Mouse (Mus musculus): ENCODE results near the gene Apol9a. TPM values are rescaled to one million over a fixed set of nuclear protein-coding genes. Genes with fewer than 3 reads are reported as not detected.
A peak's percentile ranks its signal among the peaks of the same experiment; 100 is the strongest.
"Not testable (repeated sequence)": the region's sequence is repeated elsewhere in the genome, so short reads cannot be mapped to it uniquely, and the experiment has no call there.

Apol9a gene
- 0.05 TPM in 1 of 2 replicates, not detected in the other for polyA plus RNA-seq (2016; fragmentation: Nextera tagmentation; extraction: Ambion mirVana)

- not testable (repeated sequence) for H3K9me3 ChIP-seq (replicated peaks); H3K27me3 ChIP-seq (ENCODE audit: low read depth, poor library complexity, severe bottlenecking); DNase-seq (ENCODE audit: low spot score); H3K27ac ChIP-seq (replicated peaks); H3K36me3 ChIP-seq; H3K4me3 ChIP-seq; H3K4me1 ChIP-seq
- 91% methylated on average over 2 of the region's 4 CpGs for WGBS
Observed at GRCm38 (mm10) chr15:77411035-77411434, at the start of gene Apol9a. Gene Apol9a, minus strand, starts transcription at chr15:77411135.

- H3K36me3 ChIP-seq; H3K27ac ChIP-seq (replicated peaks); H3K4me3 ChIP-seq; H3K9me3 ChIP-seq (replicated peaks); H3K27me3 ChIP-seq (ENCODE audit: low read depth, poor library complexity, severe bottlenecking); H3K4me1 ChIP-seq: not testable (repeated sequence)
- DNase-seq (ENCODE audit: low spot score): peak; percentile 15
- 53% methylated on average over 10 of the region's 10 CpGs for WGBS
Observed at GRCm38 (mm10) chr15:77449927-77450326, 39.0 kb upstream of the Apol9a start.

GRCm38 (mm10) chr15:77447392-77447791 lies 36.5 kb upstream of the Apol9a start, which contains the start of gene Apol7b:
Gene Apol7b, minus strand, starts transcription at chr15:77447492.
- WGBS: 83% methylated on average over 2 of the region's 2 CpGs
- not testable (repeated sequence) for H3K36me3 ChIP-seq; H3K4me1 ChIP-seq; DNase-seq (ENCODE audit: low spot score); H3K9me3 ChIP-seq (replicated peaks); H3K27ac ChIP-seq (replicated peaks); H3K27me3 ChIP-seq (ENCODE audit: low read depth, poor library complexity, severe bottlenecking); H3K4me3 ChIP-seq

- not testable (repeated sequence) for H3K4me1 ChIP-seq; H3K4me3 ChIP-seq; DNase-seq (ENCODE audit: low spot score); H3K27me3 ChIP-seq (ENCODE audit: low read depth, poor library complexity, severe bottlenecking); H3K36me3 ChIP-seq; H3K9me3 ChIP-seq (replicated peaks); H3K27ac ChIP-seq (replicated peaks)
- 79% methylated on average over 1 of the region's 1 CpGs for WGBS
Observed at GRCm38 (mm10) chr15:77445668-77446067, 34.7 kb upstream of the Apol9a start.

- not testable (repeated sequence) for H3K36me3 ChIP-seq; DNase-seq (ENCODE audit: low spot score); H3K9me3 ChIP-seq (replicated peaks); H3K4me3 ChIP-seq; H3K4me1 ChIP-seq; H3K27me3 ChIP-seq (ENCODE audit: low read depth, poor library complexity, severe bottlenecking); H3K27ac ChIP-seq (replicated peaks)
- 86% methylated on average over 8 of the region's 8 CpGs for WGBS
Observed at GRCm38 (mm10) chr15:77444746-77445145, 33.8 kb upstream of the Apol9a start.

- not testable (repeated sequence) for H3K27me3 ChIP-seq (ENCODE audit: low read depth, poor library complexity, severe bottlenecking); H3K9me3 ChIP-seq (replicated peaks); DNase-seq (ENCODE audit: low spot score); H3K4me3 ChIP-seq; H3K4me1 ChIP-seq; H3K27ac ChIP-seq (replicated peaks); H3K36me3 ChIP-seq
- 70% methylated on average over 9 of the region's 10 CpGs for WGBS
Observed at GRCm38 (mm10) chr15:77428690-77429448, 17.9 kb upstream of the Apol9a start.

GRCm38 (mm10) chr15:77422925-77423324 lies 12.0 kb upstream of the Apol9a start:
- not testable (repeated sequence) for H3K36me3 ChIP-seq; H3K9me3 ChIP-seq (replicated peaks); DNase-seq (ENCODE audit: low spot score); H3K27me3 ChIP-seq (ENCODE audit: low read depth, poor library complexity, severe bottlenecking); H3K4me1 ChIP-seq; H3K27ac ChIP-seq (replicated peaks); H3K4me3 ChIP-seq
- WGBS: 79% methylated on average over 5 of the region's 7 CpGs

- WGBS: no CpG with 5 or more reads among the region's 3 CpGs
Observed at GRCm38 (mm10) chr15:77419657-77420056, 8.7 kb upstream of the Apol9a start.

GRCm38 (mm10) chr15:77416655-77417333 lies 5.9 kb upstream of the Apol9a start:
- not testable (repeated sequence) for H3K4me3 ChIP-seq; H3K27me3 ChIP-seq (ENCODE audit: low read depth, poor library complexity, severe bottlenecking); DNase-seq (ENCODE audit: low spot score); H3K27ac ChIP-seq (replicated peaks); H3K4me1 ChIP-seq; H3K36me3 ChIP-seq; H3K9me3 ChIP-seq (replicated peaks)
- WGBS: 9% methylated on average over 4 of the region's 10 CpGs

More at GRCm38 (mm10) chr15:77419657-77420056, 8.7 kb upstream of the Apol9a start:
- not testable (repeated sequence) for H3K27me3 ChIP-seq (ENCODE audit: low read depth, poor library complexity, severe bottlenecking); H3K36me3 ChIP-seq; H3K9me3 ChIP-seq (replicated peaks); H3K27ac ChIP-seq (replicated peaks); H3K4me1 ChIP-seq; H3K4me3 ChIP-seq; DNase-seq (ENCODE audit: low spot score)

GRCm38 (mm10) chr15:77415653-77416052 lies 4.7 kb upstream of the Apol9a start:
- not testable (repeated sequence) for H3K36me3 ChIP-seq; DNase-seq (ENCODE audit: low spot score); H3K27me3 ChIP-seq (ENCODE audit: low read depth, poor library complexity, severe bottlenecking); H3K9me3 ChIP-seq (replicated peaks); H3K4me3 ChIP-seq; H3K4me1 ChIP-seq; H3K27ac ChIP-seq (replicated peaks)
- WGBS: 86% methylated on average over 2 of the region's 2 CpGs

GRCm38 (mm10) chr15:77412695-77413094 lies 1.8 kb upstream of the Apol9a start:
- H3K36me3 ChIP-seq; H3K4me1 ChIP-seq; H3K27ac ChIP-seq (replicated peaks); DNase-seq (ENCODE audit: low spot score); H3K27me3 ChIP-seq (ENCODE audit: low read depth, poor library complexity, severe bottlenecking); H3K4me3 ChIP-seq; H3K9me3 ChIP-seq (replicated peaks): not testable (repeated sequence)
- 49% methylated on average over 4 of the region's 4 CpGs for WGBS

GRCm38 (mm10) chr15:77406370-77406769 lies 4.6 kb downstream of the Apol9a start:
- not testable (repeated sequence) for H3K4me1 ChIP-seq; H3K27ac ChIP-seq (replicated peaks); H3K36me3 ChIP-seq; H3K4me3 ChIP-seq; H3K9me3 ChIP-seq (replicated peaks); H3K27me3 ChIP-seq (ENCODE audit: low read depth, poor library complexity, severe bottlenecking); DNase-seq (ENCODE audit: low spot score)
- 89% methylated on average over 10 of the region's 10 CpGs for WGBS

- not testable (repeated sequence) for H3K27me3 ChIP-seq (ENCODE audit: low read depth, poor library complexity, severe bottlenecking); H3K36me3 ChIP-seq; H3K4me3 ChIP-seq; H3K9me3 ChIP-seq (replicated peaks); H3K4me1 ChIP-seq; H3K27ac ChIP-seq (replicated peaks); DNase-seq (ENCODE audit: low spot score)
- 65% methylated on average over 9 of the region's 9 CpGs for WGBS
Observed at GRCm38 (mm10) chr15:77399027-77399426, 11.9 kb downstream of the Apol9a start, which contains the start of gene Apol7a. Gene Apol7a, minus strand, starts transcription at chr15:77399110.

Data from midbrain, embryonic 10.5 days (tissue).